Mouse (Mus musculus): ENCODE measurements at regions not wholly inside any gene's neighbourhood (a gene's known extent, or its start where the extent isn't known, plus 50 kb on each side); places are given as distances from the start of the nearest gene placed in this dataset.

DNA sequence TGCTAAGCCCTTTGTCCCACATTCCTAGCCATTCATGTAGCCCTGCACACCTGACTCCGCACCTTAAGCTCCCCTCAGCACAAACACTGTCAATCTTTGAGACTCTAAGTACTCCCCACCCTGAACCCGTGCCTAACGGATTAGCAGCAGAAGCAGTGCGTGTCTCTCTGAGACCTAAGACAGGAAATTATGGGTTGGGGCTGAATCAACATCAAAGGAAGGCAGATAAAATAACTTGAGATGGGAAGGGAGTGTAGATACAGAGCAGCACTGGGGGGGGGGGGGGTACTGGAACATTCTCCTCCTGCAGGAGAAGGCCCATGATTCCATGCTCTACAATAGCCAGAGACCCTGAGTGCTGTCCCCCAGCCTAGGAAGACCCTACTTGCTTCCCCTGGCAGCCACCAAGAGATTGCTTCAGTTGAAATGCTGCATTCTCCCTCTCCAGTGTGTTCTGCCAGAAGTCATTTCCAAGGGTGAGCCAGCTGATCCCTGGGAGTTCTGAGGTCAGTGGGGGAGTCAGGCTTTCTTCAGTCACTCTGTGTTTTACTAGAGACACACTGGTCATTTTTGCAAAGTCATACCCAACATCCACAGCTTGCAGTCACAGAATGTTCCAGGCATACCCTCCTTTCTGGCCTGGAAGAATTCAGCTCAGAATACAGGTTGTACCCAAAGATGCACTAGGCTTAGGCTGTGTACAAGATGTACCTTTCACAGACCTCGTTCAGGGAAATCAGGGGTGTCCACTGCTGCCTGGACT lies 71.4 kb downstream of the Rhob start:
- Histone ChIP-seq H3K36me3 (ENCODE audit: control insufficient read depth, insufficient read depth) (no peaks in the 10 kb centered on the region), H3K4me1 (replicated peaks; ENCODE audit: control insufficient read depth, insufficient read depth, low read length) (0 out of 2 replicates have a peak, but pooled peaks cover 7% of the 10 kb centered on the region), H3K27ac (ENCODE audit: low read depth, low read length) (no peak overlapping the region), H3K9me3 (ENCODE audit: control insufficient read depth) (no peaks in the 10 kb centered on the region), H3K4me2 (replicated peaks; ENCODE audit: low read depth) (no peak overlapping the region), H3K4me3 (ENCODE audit: low read depth, low read length) (no peak overlapping the region), H3K27me3 (replicated peaks; ENCODE audit: control insufficient read depth, insufficient read depth, low read length) (no peaks in the 10 kb centered on the region), H3K9ac (ENCODE audit: low read depth, low read length) (no peak overlapping the region)
- TF ChIP-seq CTCF (IDR thresholded peaks at IDR 0.05; ENCODE audit: low read depth) = no peak
- 64% methylated on average over 5 of the region's 5 CpGs for WGBS
- ATAC-seq = no peak

DNA sequence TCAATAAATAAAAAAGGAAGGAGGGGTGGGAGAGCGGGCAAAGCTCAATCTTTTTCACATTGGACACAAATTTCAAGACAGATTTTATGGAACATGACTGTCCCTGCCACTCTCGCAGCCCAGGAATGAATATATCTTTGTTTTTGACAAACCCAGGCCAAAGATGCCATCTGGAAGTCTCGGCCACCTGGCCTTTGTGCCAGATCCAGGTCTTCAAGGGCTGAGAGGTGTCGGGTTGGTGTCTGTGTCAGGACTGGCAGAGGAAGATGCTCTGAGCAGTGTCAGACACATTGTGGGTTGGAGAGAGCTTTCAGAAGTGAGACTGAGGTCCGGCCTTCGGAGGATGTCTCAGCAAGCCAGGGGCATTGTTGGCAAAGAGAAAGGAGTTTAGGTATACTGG lies 75.3 kb downstream of the Rhob start:
- no peak for ATAC-seq
- Histone ChIP-seq H3K9ac (ENCODE audit: low read depth, low read length) (no peak overlapping the region), H3K9me3 (ENCODE audit: control insufficient read depth) (no peaks in the 10 kb centered on the region), H3K27ac (ENCODE audit: low read depth, low read length) (no peak overlapping the region), H3K4me3 (ENCODE audit: low read depth, low read length) (no peak overlapping the region), H3K4me2 (replicated peaks; ENCODE audit: low read depth) (no peak overlapping the region), H3K36me3 (ENCODE audit: control insufficient read depth, insufficient read depth) (no peaks in the 10 kb centered on the region), H3K27me3 (replicated peaks; ENCODE audit: control insufficient read depth, insufficient read depth, low read length) (no peaks in the 10 kb centered on the region), H3K4me1 (replicated peaks; ENCODE audit: control insufficient read depth, insufficient read depth, low read length) (no peaks in the 10 kb centered on the region)
- WGBS = 89% methylated on average over 6 of the region's 6 CpGs
- no peak for TF ChIP-seq CTCF (IDR thresholded peaks at IDR 0.05; ENCODE audit: low read depth)

DNA sequence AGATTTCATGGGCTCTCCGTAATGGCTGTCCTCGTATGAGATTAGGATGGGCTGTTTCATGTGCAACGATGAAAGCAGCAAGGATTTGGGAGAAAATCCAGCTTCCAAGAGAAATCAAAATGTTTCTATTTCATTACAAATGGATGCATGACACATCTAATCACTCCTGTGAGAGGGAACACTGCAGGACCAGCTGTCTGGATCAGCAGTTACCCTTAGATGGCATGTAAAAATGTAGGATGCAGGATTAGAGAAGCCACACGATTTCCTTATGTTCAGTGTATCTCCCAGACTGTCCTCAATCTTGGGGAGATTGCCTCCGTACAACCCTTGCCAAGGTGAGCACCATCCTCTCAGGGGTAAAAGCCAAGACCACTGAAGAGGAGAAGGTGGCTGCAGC lies 77.1 kb downstream of the Rhob start:
- no peak for TF ChIP-seq CTCF (IDR thresholded peaks at IDR 0.05; ENCODE audit: low read depth)
- H3K36me3 ChIP-seq (ENCODE audit: control insufficient read depth, insufficient read depth) = no peaks in the 10 kb centered on the region
- H3K9me3 ChIP-seq (ENCODE audit: control insufficient read depth) = no peaks in the 10 kb centered on the region
- H3K9ac ChIP-seq (ENCODE audit: low read depth, low read length) = no peak overlapping the region
- ATAC-seq = no peak
- no peaks in the 10 kb centered on the region for H3K4me1 ChIP-seq (replicated peaks; ENCODE audit: control insufficient read depth, insufficient read depth, low read length)
- H3K27ac ChIP-seq (ENCODE audit: low read depth, low read length) = no peak overlapping the region
- H3K4me3 ChIP-seq (ENCODE audit: low read depth, low read length) = no peak overlapping the region
- no peak overlapping the region for H3K4me2 ChIP-seq (replicated peaks; ENCODE audit: low read depth)
- no peaks in the 10 kb centered on the region for H3K27me3 ChIP-seq (replicated peaks; ENCODE audit: control insufficient read depth, insufficient read depth, low read length)
- WGBS = 61% methylated on average over 5 of the region's 5 CpGs

DNA sequence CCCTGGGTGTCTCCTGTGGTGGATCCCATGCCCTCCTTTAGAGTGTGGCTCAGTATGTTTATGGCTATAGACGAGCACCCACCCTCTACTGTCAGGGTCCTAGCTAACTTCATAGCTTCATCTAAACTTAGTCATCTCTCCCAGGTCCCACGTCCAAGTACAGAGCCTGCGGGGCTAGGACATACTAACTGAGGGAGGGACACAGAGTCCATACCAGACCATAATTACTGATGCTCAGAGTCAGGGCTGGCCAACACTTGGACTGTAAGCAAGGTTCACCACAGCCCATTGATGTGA lies 78.6 kb downstream of the Rhob start:
- Histone ChIP-seq H3K36me3 (ENCODE audit: control insufficient read depth, insufficient read depth) (no peaks in the 10 kb centered on the region), H3K27me3 (replicated peaks; ENCODE audit: control insufficient read depth, insufficient read depth, low read length) (no peaks in the 10 kb centered on the region), H3K4me2 (replicated peaks; ENCODE audit: low read depth) (no peak overlapping the region), H3K4me1 (replicated peaks; ENCODE audit: control insufficient read depth, insufficient read depth, low read length) (no peaks in the 10 kb centered on the region), H3K9ac (ENCODE audit: low read depth, low read length) (no peak overlapping the region), H3K27ac (ENCODE audit: low read depth, low read length) (no peak overlapping the region), H3K4me3 (ENCODE audit: low read depth, low read length) (no peak overlapping the region), H3K9me3 (ENCODE audit: control insufficient read depth) (no peaks in the 10 kb centered on the region)
- TF ChIP-seq CTCF (IDR thresholded peaks at IDR 0.05; ENCODE audit: low read depth) = no peak
- 83% methylated on average over 3 of the region's 3 CpGs for WGBS
- ATAC-seq = no peak

DNA sequence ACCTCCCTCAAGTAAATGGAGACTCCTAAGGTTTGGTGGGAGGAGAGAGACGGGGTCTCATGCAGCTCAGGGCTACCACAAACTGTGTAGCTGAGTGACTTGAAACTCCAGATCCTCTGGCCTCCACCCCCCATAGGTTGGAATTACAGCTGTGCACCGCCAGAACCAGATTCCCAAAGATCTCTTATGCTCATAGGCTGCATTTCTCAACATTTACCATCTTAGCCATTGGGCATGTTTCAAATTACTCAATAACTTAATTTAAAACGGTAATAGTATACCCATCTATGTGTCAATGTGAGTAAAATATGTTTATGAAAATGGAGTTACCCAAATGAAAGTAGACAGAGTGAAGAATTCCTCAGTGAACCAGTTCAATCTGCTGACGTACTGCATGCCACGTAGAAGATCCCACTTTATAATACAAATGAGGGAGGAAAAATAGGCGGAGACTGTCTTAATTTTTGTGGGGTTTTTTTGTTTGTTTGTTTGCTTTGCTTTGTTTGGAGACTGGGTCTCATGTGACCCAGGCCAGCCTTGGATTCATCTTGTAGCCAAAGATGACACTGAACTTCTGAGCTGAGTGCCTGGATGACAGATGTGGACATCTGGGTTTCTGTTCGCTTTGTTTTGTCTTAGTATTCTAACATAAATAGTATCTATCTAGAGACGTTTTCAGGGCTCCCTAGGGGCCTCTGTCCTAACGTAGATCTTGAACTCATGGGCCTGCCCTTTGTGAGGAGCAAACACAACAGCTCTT lies 79.1 kb downstream of the Rhob start:
- Histone ChIP-seq H3K9me3 (ENCODE audit: control insufficient read depth) (no peaks in the 10 kb centered on the region), H3K9ac (ENCODE audit: low read depth, low read length) (no peak overlapping the region), H3K27ac (ENCODE audit: low read depth, low read length) (no peak overlapping the region), H3K36me3 (ENCODE audit: control insufficient read depth, insufficient read depth) (no peaks in the 10 kb centered on the region), H3K4me3 (ENCODE audit: low read depth, low read length) (no peak overlapping the region), H3K27me3 (replicated peaks; ENCODE audit: control insufficient read depth, insufficient read depth, low read length) (no peaks in the 10 kb centered on the region), H3K4me1 (replicated peaks; ENCODE audit: control insufficient read depth, insufficient read depth, low read length) (no peaks in the 10 kb centered on the region), H3K4me2 (replicated peaks; ENCODE audit: low read depth) (no peak overlapping the region)
- no peak for ATAC-seq
- 75% methylated on average over 9 of the region's 9 CpGs for WGBS
- no peak for TF ChIP-seq CTCF (IDR thresholded peaks at IDR 0.05; ENCODE audit: low read depth)

DNA sequence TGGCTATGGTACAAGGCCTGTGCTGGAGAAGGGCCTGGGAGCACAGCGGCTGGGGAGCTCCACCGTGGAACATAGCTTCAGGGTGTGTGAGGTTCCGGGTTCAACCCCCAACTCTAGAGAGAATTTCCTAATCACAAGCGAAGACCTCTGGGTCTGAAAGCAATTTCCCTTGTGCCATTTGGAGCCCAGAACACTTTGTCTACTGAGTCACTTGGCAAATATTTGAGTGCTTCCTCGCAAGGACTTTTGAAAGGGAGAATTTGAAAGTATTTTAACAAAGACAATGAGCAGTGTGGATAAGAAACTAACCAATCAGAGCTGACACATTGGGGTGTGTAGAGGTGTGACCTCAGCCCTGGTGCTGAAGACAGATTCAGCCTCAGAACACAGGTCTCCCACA lies 80.9 kb downstream of the Rhob start:
- Histone ChIP-seq H3K36me3 (ENCODE audit: control insufficient read depth, insufficient read depth) (no peaks in the 10 kb centered on the region), H3K9ac (ENCODE audit: low read depth, low read length) (no peak overlapping the region), H3K27me3 (replicated peaks; ENCODE audit: control insufficient read depth, insufficient read depth, low read length) (no peaks in the 10 kb centered on the region), H3K9me3 (ENCODE audit: control insufficient read depth) (no peaks in the 10 kb centered on the region), H3K4me3 (ENCODE audit: low read depth, low read length) (no peak overlapping the region), H3K4me2 (replicated peaks; ENCODE audit: low read depth) (no peak overlapping the region), H3K27ac (ENCODE audit: low read depth, low read length) (no peak overlapping the region), H3K4me1 (replicated peaks; ENCODE audit: control insufficient read depth, insufficient read depth, low read length) (no peaks in the 10 kb centered on the region)
- WGBS = 69% methylated on average over 5 of the region's 5 CpGs
- no peak for TF ChIP-seq CTCF (IDR thresholded peaks at IDR 0.05; ENCODE audit: low read depth)
- no peak for ATAC-seq

All from intestine, postnatal 0 days (tissue).